ENCODE assay signal across 8 mouse cellular contexts in the genomic region with DNA sequence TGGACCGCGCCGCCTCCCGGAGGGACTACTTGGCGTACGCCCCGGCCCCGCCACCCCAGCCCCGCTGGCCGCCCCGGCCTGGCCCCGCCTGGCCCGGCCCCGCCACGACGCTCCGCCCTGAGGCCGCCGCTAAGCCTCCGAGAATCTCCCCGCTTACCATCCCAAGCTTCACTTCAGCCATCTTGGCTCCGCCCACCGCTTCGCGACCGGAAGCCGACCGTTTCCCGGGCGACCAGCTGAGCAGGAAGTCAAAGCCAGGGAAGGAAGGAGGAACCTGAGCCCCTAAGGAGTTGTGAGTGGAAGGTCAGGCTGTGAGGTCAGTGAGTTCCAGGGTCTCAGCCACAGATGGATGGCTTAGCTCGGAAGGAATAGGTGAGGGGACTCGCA. TPM values are rescaled to one million over a fixed set of nuclear protein-coding genes. Genes with fewer than 3 reads are reported as not detected.
DNase-seq lines count a peak whose midpoint lies in the region; TF ChIP-seq lines count a peak whose summit lies in the region.

TSS of gene Bbs4 (minus strand) at position 256 of the 387 bp plus-strand sequence.

- H3K4me3 ChIP-seq in gastrocnemius, adult 2 months, result peak within 1 kb of the TSS; percentile 71
- peak within 1 kb of the TSS; percentile 94 for H3K4me3 ChIP-seq in megakaryocyte, embryonic 14.5 days (replicated peaks)

- intact Hi-C loops in gastrocnemius, adult 2 months (cut with DNase I), result loop anchor here (2.0 to 5.0 kb wide), 3 partner anchors 34 to 134 kb away; partner anchors contain the start of gene Arih1

- H3K36me3 ChIP-seq in megakaryocyte, embryonic 14.5 days (replicated peaks; ENCODE audit: low read length), result no peaks in the 10 kb centered on the region

- TF ChIP-seq CTCF in gastrocnemius, adult 2 months (IDR thresholded peaks at IDR 0.05), result peak; percentile 13; the same call in 1 of the 2 replicates

- DNase-seq in WW6 (ENCODE audit: low read depth, low spot score), result peak; percentile 80
- peak; percentile 73 to 85 for DNase-seq in cerebellum, postnatal 4 days (ENCODE audit: low spot score in 2 of 2)
- peak; percentile 97 for DNase-seq in gastrocnemius, adult 2 months
- DNase-seq in hindlimb bud, embryonic 11.5 days (ENCODE audit: extremely low spot score, low read depth, low spot score), result peak; percentile 82
- peak; percentile 63 to 77 for DNase-seq in left cerebral cortex, adult 8-10 months (ENCODE audit: low spot score in 2 of 2)
- DNase-seq in right cerebral cortex, postnatal 10 days (ENCODE audit: low spot score in 2 of 2), result peak; percentile 93
- DNase-seq in urinary bladder, postnatal 25 days (ENCODE audit: low spot score), result peak; percentile 91

- H3K9me3 ChIP-seq in megakaryocyte, embryonic 14.5 days, result no peaks in the 10 kb centered on the region

- H3K4me1 ChIP-seq in megakaryocyte, embryonic 14.5 days, result peaks cover 34% of the 10 kb centered on the region

- peak within 1 kb of the TSS; percentile 90 for H3K27ac ChIP-seq in gastrocnemius, adult 2 months

- H3K27me3 ChIP-seq in megakaryocyte, embryonic 14.5 days (replicated peaks), result no peaks in the 10 kb centered on the region

RNA-seq across cellular contexts. Expression of gene Bbs4, which starts in this region (rescaled TPM):
- 1 to 10 TPM; 4.6 to 4.7 TPM for total RNA-seq in gastrocnemius, adult 2 months (2021)
- 10 to 100 TPM; 42.5 to 46.1 (median 43.1) TPM for total RNA-seq in left cerebral cortex, adult 8-10 months (2022)
- 0.59 and 2.0 TPM in 2 replicates for polyA plus RNA-seq in megakaryocyte, embryonic 14.5 days (2012; ENCODE audit: insufficient read depth, low replicate concordance)

Comparison
In these comparisons a context has a peak if more than half of its experiments do, and no peak if none do; other contexts are left out.
1. Peak in every context shown above with its lines: DNase-seq, H3K4me3 ChIP-seq and H3K27ac ChIP-seq.
2. RNA of gene Bbs4 (total RNA-seq): 42.5 to 46.1 TPM in left cerebral cortex, adult 8-10 months; 4.6 to 4.7 TPM in gastrocnemius, adult 2 months; every median in the first group is over 4 times any median in the second.